ENCODE assay signal across 13 mouse cellular contexts in the genomic region with DNA sequence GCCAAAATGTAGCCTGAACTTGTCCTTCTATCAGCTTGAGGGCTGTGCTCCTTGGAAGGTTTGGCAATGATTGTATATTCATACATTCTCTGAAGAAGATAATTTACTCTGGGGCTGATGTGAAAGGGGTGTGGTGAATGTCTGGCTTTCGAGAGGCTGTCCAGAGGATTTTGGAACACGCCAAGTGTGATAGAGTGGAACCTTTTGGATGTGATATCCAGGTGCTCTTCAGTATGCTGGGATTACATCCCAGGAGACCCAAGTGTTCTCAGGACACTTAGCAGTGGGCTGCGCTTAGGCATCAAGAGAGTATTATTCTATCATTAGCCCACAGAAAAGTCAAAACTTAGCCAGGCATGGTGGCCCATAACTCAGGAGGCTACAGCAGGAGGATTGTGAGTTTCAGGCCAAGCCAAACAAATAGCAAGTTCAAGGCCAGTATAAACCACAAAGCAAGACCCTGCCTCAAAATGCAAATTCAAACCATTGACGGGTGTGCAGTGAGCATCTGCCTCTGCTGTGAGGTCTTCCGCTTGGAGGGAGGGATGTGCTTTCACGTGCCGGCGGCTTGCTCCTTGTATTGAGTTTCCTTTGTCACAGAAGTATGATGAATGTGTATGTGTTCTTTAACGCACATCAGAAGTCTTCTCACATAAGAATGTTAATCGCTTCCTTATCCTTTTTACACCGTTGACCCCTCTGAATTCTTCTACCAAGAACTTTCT. TPM values are rescaled to one million over a fixed set of nuclear protein-coding genes. Genes with fewer than 3 reads are reported as not detected.
"Had no signal": no experiment of that assay in that cellular context is flagged by ENCODE, and none has a peak within 500 bp of the region (broad histone marks: within the 10 kb centered on the region; RNA-seq: fewer than 3 reads in every experiment).

No protein-coding gene starts in this region.

- H3K27ac ChIP-seq: left cerebral cortex, adult 2 months; limb, embryonic 10.5 days; liver, embryonic 13.5 days; lung, embryonic 15.5 days; macrophage; midbrain, embryonic 13.5 days had no signal

- DNase-seq: liver, embryonic 13.5 days; liver, postnatal 0 days; lung, postnatal 14 days; right cerebral cortex, postnatal 14 days; thymus, adult 18-20 months; thymus, postnatal 14 days had no signal

- ATAC-seq: liver, postnatal 0 days; midbrain, embryonic 13.5 days had no signal

- H3K27me3 ChIP-seq: liver, embryonic 13.5 days; lung, embryonic 15.5 days; megakaryocyte, embryonic 14.5 days; midbrain, embryonic 13.5 days had no signal

- H3K4me2 ChIP-seq: liver, embryonic 13.5 days; lung, embryonic 15.5 days; midbrain, embryonic 13.5 days had no signal

- H3K4me3 ChIP-seq: left cerebral cortex, adult 2 months; limb, embryonic 10.5 days; liver, embryonic 13.5 days; lung, embryonic 15.5 days; megakaryocyte, embryonic 14.5 days; midbrain, embryonic 13.5 days had no signal

- H3K9me3 ChIP-seq: limb, embryonic 10.5 days; liver, embryonic 13.5 days; lung, embryonic 15.5 days; megakaryocyte, embryonic 14.5 days; midbrain, embryonic 13.5 days had no signal

- H3K4me1 ChIP-seq: limb, embryonic 10.5 days; lung, embryonic 15.5 days; midbrain, embryonic 13.5 days had no signal

- H3K9ac ChIP-seq: liver, embryonic 13.5 days; liver, postnatal 0 days; lung, embryonic 15.5 days; midbrain, embryonic 13.5 days had no signal

RNA-seq across cellular contexts. Expression of a gene that starts 40.1 kb away (rescaled TPM):
- polyA plus RNA-seq: liver, embryonic 13.5 days; liver, postnatal 0 days; macrophage; midbrain, embryonic 13.5 days; midbrain, postnatal 0 days had no signal
